Mouse (Mus musculus): ENCODE results near the gene Zfr. TPM values are rescaled to one million over a fixed set of nuclear protein-coding genes. Genes with fewer than 3 reads are reported as not detected.

Gene Zfr
- polyA plus RNA-seq, 1 experiment from 2014 or later: 154 TPM

- Histone ChIP-seq H3K4me1 (ENCODE audit: control insufficient read depth, insufficient read depth, low read length) (peaks cover 26% of the 10 kb centered on the region), H3K9me3 (ENCODE audit: control insufficient read depth, low read length) (no peaks in the 10 kb centered on the region), H3K36me3 (ENCODE audit: control insufficient read depth, insufficient read depth, low read length) (no peaks in the 10 kb centered on the region), H3K4me3 (ENCODE audit: low read length) (peak overlapping the region; percentile 92), H3K4me2 (replicated peaks; ENCODE audit: low read depth, low read length) (peak overlapping the region; percentile 62), H3K27ac (ENCODE audit: low read depth, low read length) (peak overlapping the region; percentile 90), H3K9ac (ENCODE audit: low read depth, low read length) (peak overlapping the region; percentile 56; the same call in 1 of the 2 replicates), H3K27me3 (ENCODE audit: control insufficient read depth, insufficient read depth, low read length) (no peaks in the 10 kb centered on the region)
- 10% methylated on average over 10 of the region's 10 CpGs for WGBS
- peak; percentile 7; the same call in 1 of the 2 replicates for ATAC-seq (ENCODE audit: low FRiP score, low TSS enrichment)
Observed at GRCm38 (mm10) chr15:12203512-12204318, 86.1 kb downstream of the Zfr start.

GRCm38 (mm10) chr15:12204319-12205159 is 86.9 kb downstream of the Zfr start, which contains the start of gene Mtmr12:
Gene Mtmr12, plus strand, starts transcription at chr15:12205028.
- H3K36me3 ChIP-seq (ENCODE audit: control insufficient read depth, insufficient read depth, low read length): no peaks in the 10 kb centered on the region
- H3K27me3 ChIP-seq (ENCODE audit: control insufficient read depth, insufficient read depth, low read length): no peaks in the 10 kb centered on the region
- H3K4me2 ChIP-seq (replicated peaks; ENCODE audit: low read depth, low read length): peak within 1 kb of the TSS; percentile 65
- H3K27ac ChIP-seq (ENCODE audit: low read depth, low read length): peak within 1 kb of the TSS; percentile 90
- under 1% methylated on average over 58 of the region's 58 CpGs for WGBS
- peak within 1 kb of the TSS; percentile 92 for H3K4me3 ChIP-seq (ENCODE audit: low read length)
- ATAC-seq (ENCODE audit: low FRiP score, low TSS enrichment): peak; percentile 97
- peaks cover 26% of the 10 kb centered on the region for H3K4me1 ChIP-seq (ENCODE audit: control insufficient read depth, insufficient read depth, low read length)
- no peaks in the 10 kb centered on the region for H3K9me3 ChIP-seq (ENCODE audit: control insufficient read depth, low read length)
- peak within 1 kb of the TSS; percentile 96 for H3K9ac ChIP-seq (ENCODE audit: low read depth, low read length)

DNA sequence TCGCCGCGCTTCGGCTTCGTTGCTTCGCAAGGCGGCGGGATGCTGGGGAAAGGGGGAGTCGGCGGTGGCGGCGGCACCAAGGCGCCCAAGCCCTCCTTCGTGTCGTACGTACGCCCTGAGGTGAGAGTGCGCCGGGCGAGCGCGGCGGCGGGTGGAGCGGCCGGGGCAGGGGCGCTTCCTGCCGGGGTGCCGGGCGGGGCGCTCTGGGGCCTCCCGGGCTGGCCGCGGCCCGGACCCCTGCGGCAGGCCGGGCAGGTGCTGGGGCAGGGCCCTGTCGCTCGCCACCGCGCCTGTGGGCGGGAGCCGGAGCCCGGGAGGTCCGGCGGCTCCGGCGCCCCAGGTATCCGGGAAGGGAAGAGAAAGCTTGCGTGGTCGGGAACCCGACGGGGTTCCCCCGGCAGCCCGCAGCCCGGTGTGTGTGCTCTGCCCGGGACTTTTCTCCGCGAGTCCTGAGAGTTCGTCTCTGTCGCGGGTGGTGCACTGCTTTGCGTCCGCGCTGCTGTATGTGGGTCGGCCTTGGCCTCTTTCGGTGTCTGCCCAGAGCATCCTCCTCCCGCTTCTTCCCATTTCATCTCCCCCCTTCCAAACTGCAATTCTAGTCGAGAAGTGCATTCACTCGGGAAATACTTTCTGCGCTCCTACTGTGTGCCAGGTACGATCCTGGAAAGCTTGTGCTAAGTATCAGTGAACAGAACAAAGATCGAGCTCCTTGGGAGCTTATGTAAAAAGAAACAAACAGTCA is 87.7 kb downstream of the Zfr start:
- no peaks in the 10 kb centered on the region for H3K9me3 ChIP-seq (ENCODE audit: control insufficient read depth, low read length)
- no peaks in the 10 kb centered on the region for H3K27me3 ChIP-seq (ENCODE audit: control insufficient read depth, insufficient read depth, low read length)
- under 1% methylated on average over 57 of the region's 73 CpGs for WGBS
- no peaks in the 10 kb centered on the region for H3K36me3 ChIP-seq (ENCODE audit: control insufficient read depth, insufficient read depth, low read length)
- H3K4me3 ChIP-seq (ENCODE audit: low read length): peak overlapping the region; percentile 92
- peak overlapping the region; percentile 65 for H3K4me2 ChIP-seq (replicated peaks; ENCODE audit: low read depth, low read length)
- peaks cover 26% of the 10 kb centered on the region for H3K4me1 ChIP-seq (ENCODE audit: control insufficient read depth, insufficient read depth, low read length)
- ATAC-seq (ENCODE audit: low FRiP score, low TSS enrichment): peak; percentile 77
- peak overlapping the region; percentile 96 for H3K9ac ChIP-seq (ENCODE audit: low read depth, low read length)
- H3K27ac ChIP-seq (ENCODE audit: low read depth, low read length): peak overlapping the region; percentile 81

GRCm38 (mm10) chr15:12205902-12206645 is 88.4 kb downstream of the Zfr start:
- Histone ChIP-seq H3K27ac (ENCODE audit: low read depth, low read length) (no peak overlapping the region), H3K9me3 (ENCODE audit: control insufficient read depth, low read length) (no peaks in the 10 kb centered on the region), H3K4me3 (ENCODE audit: low read length) (peak overlapping the region; percentile 92), H3K36me3 (ENCODE audit: control insufficient read depth, insufficient read depth, low read length) (no peaks in the 10 kb centered on the region), H3K4me1 (ENCODE audit: control insufficient read depth, insufficient read depth, low read length) (peaks cover 26% of the 10 kb centered on the region), H3K4me2 (replicated peaks; ENCODE audit: low read depth, low read length) (peak overlapping the region; percentile 65), H3K27me3 (ENCODE audit: control insufficient read depth, insufficient read depth, low read length) (no peaks in the 10 kb centered on the region), H3K9ac (ENCODE audit: low read depth, low read length) (peak overlapping the region; percentile 96)
- WGBS: 38% methylated on average over 14 of the region's 14 CpGs
- no peak for ATAC-seq (ENCODE audit: low FRiP score, low TSS enrichment)

DNA sequence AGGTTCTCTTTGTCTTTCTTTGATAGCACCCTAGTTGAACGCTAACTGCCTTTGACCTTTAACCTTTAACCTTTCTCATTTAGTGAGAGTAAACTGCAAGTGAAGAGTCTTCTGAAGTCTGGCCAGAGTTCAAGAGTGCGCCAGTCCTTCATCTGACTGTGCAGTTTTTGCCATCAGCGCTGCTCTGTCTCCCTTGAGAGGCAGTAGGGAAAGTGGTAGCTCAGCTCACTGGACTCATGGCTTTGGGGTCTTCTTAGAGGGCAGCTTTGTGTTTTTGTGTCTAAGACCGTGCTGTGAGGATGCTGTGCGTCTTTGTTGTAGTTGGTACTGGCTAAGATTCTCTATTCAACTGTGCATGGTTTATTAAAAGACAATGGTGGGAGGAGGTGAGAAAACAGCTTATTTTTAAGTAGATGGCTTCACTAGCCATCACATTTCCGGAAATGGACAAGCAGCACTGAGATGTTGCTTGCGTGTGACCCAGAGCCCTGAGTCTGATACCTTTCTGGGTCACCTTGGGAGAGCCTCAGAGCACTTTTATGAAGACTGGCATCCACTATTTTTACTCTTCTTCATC is 89.1 kb downstream of the Zfr start:
- Histone ChIP-seq H3K4me3 (ENCODE audit: low read length) (peak overlapping the region; percentile 92; the same call in 1 of the 2 replicates), H3K36me3 (ENCODE audit: control insufficient read depth, insufficient read depth, low read length) (no peaks in the 10 kb centered on the region), H3K27ac (ENCODE audit: low read depth, low read length) (no peak overlapping the region), H3K9me3 (ENCODE audit: control insufficient read depth, low read length) (no peaks in the 10 kb centered on the region), H3K4me2 (replicated peaks; ENCODE audit: low read depth, low read length) (peak overlapping the region; percentile 65; the same call in 1 of the 2 replicates), H3K27me3 (ENCODE audit: control insufficient read depth, insufficient read depth, low read length) (no peaks in the 10 kb centered on the region), H3K9ac (ENCODE audit: low read depth, low read length) (no peak overlapping the region), H3K4me1 (ENCODE audit: control insufficient read depth, insufficient read depth, low read length) (peaks cover 26% of the 10 kb centered on the region)
- 71% methylated on average over 7 of the region's 7 CpGs for WGBS
- ATAC-seq (ENCODE audit: low FRiP score, low TSS enrichment): no peak

DNA sequence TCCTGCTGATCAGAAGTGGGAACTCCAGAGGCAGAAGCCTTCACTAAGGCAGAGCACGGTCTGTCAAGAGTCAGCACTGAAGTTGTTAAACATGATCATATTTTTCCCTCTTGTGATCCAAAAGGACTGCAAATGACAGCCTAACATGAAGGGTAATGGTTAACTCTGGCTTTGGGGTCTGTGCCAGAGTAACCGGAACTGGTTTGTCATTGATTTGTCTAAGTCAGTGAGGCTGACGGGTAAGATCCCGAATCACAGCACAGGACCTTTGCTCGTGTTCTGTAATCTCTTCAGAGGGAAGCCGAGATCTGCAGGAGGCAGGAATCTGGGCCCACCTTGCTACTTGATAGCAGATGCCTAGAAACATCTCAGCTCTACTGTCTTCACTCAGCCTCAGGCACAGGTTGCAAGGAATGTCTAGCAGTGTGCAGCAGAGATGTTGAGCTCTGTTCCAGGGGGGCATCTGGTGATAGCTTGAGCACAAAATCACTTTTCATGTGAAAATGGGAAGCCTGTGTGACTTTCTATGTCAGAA is 90.0 kb downstream of the Zfr start:
- H3K27ac ChIP-seq (ENCODE audit: low read depth, low read length): no peak overlapping the region; the same call in 1 of the 2 replicates
- H3K9me3 ChIP-seq (ENCODE audit: control insufficient read depth, low read length): no peaks in the 10 kb centered on the region
- H3K4me1 ChIP-seq (ENCODE audit: control insufficient read depth, insufficient read depth, low read length): peaks cover 26% of the 10 kb centered on the region
- H3K9ac ChIP-seq (ENCODE audit: low read depth, low read length): no peak overlapping the region
- H3K4me2 ChIP-seq (replicated peaks; ENCODE audit: low read depth, low read length): no peak overlapping the region
- no peaks in the 10 kb centered on the region for H3K36me3 ChIP-seq (ENCODE audit: control insufficient read depth, insufficient read depth, low read length)
- no peak for ATAC-seq (ENCODE audit: low FRiP score, low TSS enrichment)
- WGBS: 58% methylated on average over 6 of the region's 6 CpGs
- H3K27me3 ChIP-seq (ENCODE audit: control insufficient read depth, insufficient read depth, low read length): no peaks in the 10 kb centered on the region
- no peak overlapping the region for H3K4me3 ChIP-seq (ENCODE audit: low read length)

- 72% methylated on average over 8 of the region's 8 CpGs for WGBS
Observed at GRCm38 (mm10) chr15:12211577-12211976, 93.9 kb downstream of the Zfr start.

DNA sequence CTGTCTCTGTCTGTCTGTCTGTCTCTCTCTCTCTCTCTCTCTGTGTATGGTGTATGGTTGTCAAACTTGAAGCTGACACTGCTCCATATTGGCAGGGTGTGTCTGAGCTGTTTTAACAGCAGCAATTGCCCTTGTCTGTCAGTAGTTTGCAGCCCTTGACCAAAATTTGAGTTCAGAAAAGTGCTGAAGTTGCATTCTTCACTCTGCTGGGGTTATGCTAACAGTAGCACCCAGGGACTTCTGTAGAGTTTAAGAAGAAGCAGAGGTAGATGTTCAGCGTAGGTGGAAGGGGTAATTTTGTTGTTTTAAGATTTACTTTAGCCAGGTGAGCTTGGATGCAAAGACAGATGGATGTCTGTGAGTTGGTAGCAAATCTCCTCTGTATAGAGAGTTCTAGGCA is 94.6 kb downstream of the Zfr start:
- ATAC-seq (ENCODE audit: low FRiP score, low TSS enrichment): no peak
- H3K9ac ChIP-seq (ENCODE audit: low read depth, low read length): no peak overlapping the region
- no peaks in the 10 kb centered on the region for H3K36me3 ChIP-seq (ENCODE audit: control insufficient read depth, insufficient read depth, low read length)
- H3K4me1 ChIP-seq (ENCODE audit: control insufficient read depth, insufficient read depth, low read length): peaks cover 10% of the 10 kb centered on the region
- H3K9me3 ChIP-seq (ENCODE audit: control insufficient read depth, low read length): no peaks in the 10 kb centered on the region
- no peaks in the 10 kb centered on the region for H3K27me3 ChIP-seq (ENCODE audit: control insufficient read depth, insufficient read depth, low read length)
- H3K4me3 ChIP-seq (ENCODE audit: low read length): no peak overlapping the region
- no peak overlapping the region for H3K27ac ChIP-seq (ENCODE audit: low read depth, low read length)
- 77% methylated on average over 1 of the region's 1 CpGs for whole genome bisulfite sequencing
- H3K4me2 ChIP-seq (replicated peaks; ENCODE audit: low read depth, low read length): no peak overlapping the region

More at GRCm38 (mm10) chr15:12211577-12211976, 93.9 kb downstream of the Zfr start:
- Histone ChIP-seq H3K4me1 (ENCODE audit: control insufficient read depth, insufficient read depth, low read length) (peaks cover 17% of the 10 kb centered on the region), H3K4me3 (ENCODE audit: low read length) (no peak overlapping the region), H3K27me3 (ENCODE audit: control insufficient read depth, insufficient read depth, low read length) (no peaks in the 10 kb centered on the region), H3K27ac (ENCODE audit: low read depth, low read length) (no peak overlapping the region), H3K9me3 (ENCODE audit: control insufficient read depth, low read length) (no peaks in the 10 kb centered on the region), H3K9ac (ENCODE audit: low read depth, low read length) (no peak overlapping the region), H3K4me2 (replicated peaks; ENCODE audit: low read depth, low read length) (no peak overlapping the region), H3K36me3 (ENCODE audit: control insufficient read depth, insufficient read depth, low read length) (no peaks in the 10 kb centered on the region)
- ATAC-seq (ENCODE audit: low FRiP score, low TSS enrichment): no peak
